Mouse (Mus musculus): ENCODE measurements around the gene Kiss1r.

Gene Kiss1r

DNA sequence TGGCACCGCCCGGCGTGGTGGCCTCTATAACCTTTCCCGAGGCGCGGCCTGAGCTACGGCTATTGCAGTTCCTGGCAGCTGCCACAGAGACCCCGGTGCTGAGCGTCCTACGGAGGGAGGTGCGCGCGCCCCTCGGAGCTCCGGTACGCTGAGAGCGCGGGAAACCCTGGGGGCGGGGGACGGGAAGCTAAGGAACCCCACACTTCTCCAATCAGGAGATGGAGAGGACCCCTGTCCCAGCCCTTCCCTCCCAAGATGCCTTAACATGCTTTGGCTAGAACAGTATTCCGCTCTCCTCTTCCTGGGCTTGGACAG is 54.4 kb downstream of the Kiss1r start:
- DNase-seq (ENCODE audit: low read depth) = no peak
